Mouse (Mus musculus) limb, embryonic 12.5 days (tissue): ENCODE results near the gene Fam19a3. TPM values are rescaled to one million over a fixed set of nuclear protein-coding genes. Genes with fewer than 3 reads are reported as not detected.
"Not testable (repeated sequence)": the region's sequence is repeated elsewhere in the genome, so short reads cannot be mapped to it uniquely, and the experiment has no call there.

Source experiments
- ATAC-seq: fragments of 200-750 bp; cut with Nextera tagmentation; 2 replicates; pipeline ENCODE4 v1.8.0; 2017; ENCODE audit warnings: low read depth, moderate TSS enrichment; ENCODE audit not compliant: insufficient number of reproducible peaks, insufficient read depth, low FRiP score, low TSS enrichment
- H3K27ac ChIP-seq: fragments of 300-500 bp; sonication (generic); 2 replicates; pipeline ENCODE4 v1.5.1; 2016; ENCODE audit warnings: mild to moderate bottlenecking, moderate library complexity
- H3K27me3 ChIP-seq: fragments of 300-500 bp; sonication (generic); 2 replicates; pipeline ENCODE4 v1.6.1; 2016; ENCODE audit warnings: mild to moderate bottlenecking, moderate library complexity
- H3K36me3 ChIP-seq: fragments of 300-500 bp; sonication (generic); 2 replicates; pipeline ENCODE4 v1.6.1; 2016; ENCODE audit warnings: mild to moderate bottlenecking, moderate library complexity
- H3K4me1 ChIP-seq: fragments of 300-500 bp; sonication (generic); replicated peaks from 2 replicates; pipeline ENCODE4 v1.6.1; 2016
- H3K4me2 ChIP-seq: fragments of 300-500 bp; sonication (generic); 2 replicates; pipeline ENCODE4 v1.6.1; 2016; ENCODE audit warnings: mild to moderate bottlenecking, moderate library complexity
- H3K4me3 ChIP-seq: fragments of 300-500 bp; sonication (generic); replicated peaks from 2 replicates; pipeline ENCODE4 v1.5.1; 2016; ENCODE audit warnings: mild to moderate bottlenecking
- H3K9ac ChIP-seq: fragments of 300-500 bp; sonication (generic); replicated peaks from 2 replicates; pipeline ENCODE4 v1.6.1; 2016; ENCODE audit warnings: mild to moderate bottlenecking, moderate library complexity
- H3K9me3 ChIP-seq: fragments of 300-500 bp; sonication (generic); 2 replicates; pipeline ENCODE4 v1.6.1; 2016; ENCODE audit warnings: mild to moderate bottlenecking, moderate library complexity
- WGBS: fragments of 180-500 bp; shearing (Covaris S2); methylation state at CpG from one replicate; pipeline ENCODE4 v1.1.7; 2016; 5-methylcytosine and 5-hydroxymethylcytosine counted together
- polyA plus RNA-seq: library from polyadenylated mRNA; unstranded; fragments of >200 nt; fragmentation: Nextera tagmentation; extraction: Ambion mirVana; gene quantifications from 2 replicates; pipeline ENCODE4 v1.2.1, GENCODE M21; 2016

Fam19a3 gene
- polyA plus RNA-seq, 1 experiment from 2014 or later = 0.85 TPM

DNA sequence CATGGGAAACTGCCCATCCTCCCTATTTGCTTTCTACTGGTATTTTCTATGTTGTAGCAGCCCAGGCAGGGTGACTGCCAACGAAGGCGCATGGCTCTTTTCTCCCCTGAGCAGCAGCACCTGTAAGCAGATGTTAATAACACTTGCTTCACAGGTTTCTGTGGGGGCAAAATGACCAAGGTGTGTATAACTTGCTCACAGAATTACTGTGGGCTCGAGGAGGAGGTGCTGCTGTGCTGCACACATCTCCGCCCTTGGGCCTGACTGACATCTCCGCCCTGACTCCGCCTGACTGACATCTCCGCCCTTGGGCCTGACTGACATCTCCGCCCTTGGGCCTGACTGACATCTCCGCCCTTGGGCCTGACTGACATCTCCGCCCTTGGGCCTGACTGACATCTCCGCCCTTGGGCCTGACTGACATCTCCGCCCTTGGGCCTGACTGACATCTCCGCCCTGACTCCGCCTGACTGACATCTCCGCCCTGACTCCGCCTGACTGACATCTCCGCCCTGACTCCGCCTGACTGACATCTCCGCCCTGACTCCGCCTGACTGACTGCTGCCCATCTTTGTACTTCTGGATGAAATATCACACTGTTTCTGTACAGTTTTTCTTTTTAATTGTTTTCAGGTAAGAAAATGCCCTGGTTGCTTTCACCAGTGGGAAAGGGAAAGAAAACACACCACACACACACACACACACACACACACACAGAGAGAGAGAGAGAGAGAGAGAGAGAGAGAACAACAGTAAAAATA lies 19.4 kb downstream of the Fam19a3 start:
- not testable (repeated sequence) for H3K36me3 ChIP-seq, H3K4me1 ChIP-seq, H3K9ac ChIP-seq, H3K9me3 ChIP-seq, H3K4me2 ChIP-seq, H3K27ac ChIP-seq, H3K4me3 ChIP-seq, ATAC-seq
- 29% methylated on average over 20 of the region's 20 CpGs for WGBS
- H3K27me3 ChIP-seq = peaks cover 15% of the 10 kb centered on the region; the same call in 1 of the 2 replicates

DNA sequence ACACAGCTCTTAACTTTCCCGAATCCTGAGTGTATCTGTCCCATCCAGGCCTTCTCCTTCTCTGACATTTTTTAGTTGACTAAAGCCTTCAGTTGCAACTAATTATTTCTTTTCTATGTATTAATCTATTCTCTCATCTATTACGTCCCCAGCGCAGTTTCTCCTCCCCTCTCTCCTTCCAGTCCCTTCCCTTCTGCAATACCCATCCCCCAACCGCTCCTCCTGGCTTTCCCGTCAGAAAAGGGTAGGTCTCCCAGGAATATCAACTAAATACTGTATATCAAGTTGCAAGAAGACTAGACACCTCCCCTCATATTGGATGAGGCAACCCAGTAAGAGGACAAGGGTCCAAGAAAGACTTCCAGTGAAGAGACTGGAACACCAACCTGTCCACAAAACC lies 22.8 kb downstream of the Fam19a3 start:
- peaks cover 2% of the 10 kb centered on the region; the same call in 1 of the 2 replicates for H3K4me1 ChIP-seq
- no peak overlapping the region for H3K27ac ChIP-seq
- no peaks in the 10 kb centered on the region for H3K36me3 ChIP-seq
- peak overlapping the region; percentile 67 for H3K4me2 ChIP-seq
- H3K9ac ChIP-seq = peak overlapping the region; percentile 54
- peak overlapping the region; percentile 38 for H3K4me3 ChIP-seq
- ATAC-seq = no peak
- peaks cover 19% of the 10 kb centered on the region; the same call in 1 of the 2 replicates for H3K27me3 ChIP-seq
- H3K9me3 ChIP-seq = no peaks in the 10 kb centered on the region
- WGBS = 15% methylated on average over 5 of the region's 5 CpGs

DNA sequence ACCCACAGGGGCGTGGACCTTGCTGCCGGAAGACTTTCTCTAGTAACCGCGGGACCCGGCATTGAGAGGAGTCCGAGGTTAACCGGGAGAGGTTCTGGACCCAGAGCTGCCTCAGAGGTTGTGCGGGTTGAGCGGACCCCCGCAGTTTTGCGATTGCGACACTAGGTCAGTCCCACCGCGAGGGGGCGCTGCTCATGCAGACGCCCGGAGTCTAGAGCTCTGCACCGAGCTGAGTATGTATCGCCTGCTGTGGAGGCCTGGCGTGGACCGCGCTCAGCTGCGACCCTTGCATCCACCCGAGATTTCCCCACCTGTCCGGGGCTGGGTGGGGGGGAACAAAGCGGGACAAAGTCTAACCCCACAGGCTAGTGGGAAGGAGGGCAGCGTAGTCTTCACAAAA lies 23.2 kb downstream of the Fam19a3 start:
- no peaks in the 10 kb centered on the region for H3K9me3 ChIP-seq
- H3K4me3 ChIP-seq = peak overlapping the region; percentile 38
- H3K27me3 ChIP-seq = peaks cover 18% of the 10 kb centered on the region; the same call in 1 of the 2 replicates
- H3K36me3 ChIP-seq = no peaks in the 10 kb centered on the region
- peaks cover 2% of the 10 kb centered on the region; the same call in 1 of the 2 replicates for H3K4me1 ChIP-seq
- peak overlapping the region; percentile 67 for H3K4me2 ChIP-seq
- ATAC-seq = peak; percentile 89
- peak overlapping the region; percentile 54 for H3K9ac ChIP-seq
- 4% methylated on average over 27 of the region's 27 CpGs for WGBS
- no peak overlapping the region for H3K27ac ChIP-seq

DNA sequence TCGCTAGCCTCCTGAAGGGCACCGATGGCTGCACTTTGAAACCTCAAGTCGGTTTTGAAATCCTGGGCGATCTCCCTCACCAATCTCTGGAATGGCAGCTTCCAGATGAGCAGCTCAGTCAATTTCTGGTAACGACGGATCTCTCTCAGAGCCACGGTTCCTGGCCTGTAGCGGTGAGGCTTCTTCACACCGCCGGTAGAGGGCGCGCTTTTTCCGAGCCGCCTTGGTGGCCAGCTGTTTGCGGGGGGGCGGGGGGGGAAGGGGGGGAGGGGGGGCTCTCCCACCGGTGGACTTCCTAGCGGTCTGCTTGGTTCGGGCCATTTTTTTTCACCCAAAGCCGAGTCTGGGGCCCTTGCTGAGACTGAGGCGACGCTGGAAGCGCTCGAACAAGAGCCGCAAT lies 28.8 kb downstream of the Fam19a3 start:
- ATAC-seq, H3K9me3 ChIP-seq, H3K27ac ChIP-seq, H3K36me3 ChIP-seq, H3K4me1 ChIP-seq, H3K9ac ChIP-seq: not testable (repeated sequence)
- H3K4me2 ChIP-seq = peak overlapping the region; percentile 48
- WGBS = 19% methylated on average over 20 of the region's 25 CpGs
- H3K4me3 ChIP-seq = peak overlapping the region; percentile 19
- peaks cover 12% of the 10 kb centered on the region; the same call in 1 of the 2 replicates for H3K27me3 ChIP-seq

DNA sequence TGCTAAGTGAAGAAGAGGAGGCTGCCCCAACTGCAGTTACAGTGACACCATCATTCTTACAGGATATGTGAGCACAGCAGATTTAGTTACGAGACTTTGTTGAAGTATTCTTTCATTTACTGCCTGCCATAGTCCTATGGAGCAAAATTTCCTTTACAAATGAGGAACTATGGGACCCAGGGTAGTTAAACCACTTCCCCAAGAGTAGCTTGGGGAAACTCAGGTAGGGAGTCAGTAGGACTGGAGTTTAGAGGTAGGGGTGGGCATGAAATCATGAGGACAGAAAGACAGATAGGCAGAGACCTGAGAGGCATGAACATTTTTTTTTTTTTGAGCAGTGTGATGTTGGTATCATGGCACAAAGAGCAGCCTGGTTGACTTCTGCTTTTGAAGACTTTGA lies 37.8 kb downstream of the Fam19a3 start:
- peaks cover 3% of the 10 kb centered on the region; the same call in 1 of the 2 replicates for H3K9me3 ChIP-seq
- no peaks in the 10 kb centered on the region for H3K36me3 ChIP-seq
- no peak overlapping the region for H3K27ac ChIP-seq
- no peak overlapping the region for H3K9ac ChIP-seq
- H3K4me3 ChIP-seq = no peak overlapping the region
- no peak for ATAC-seq
- WGBS = 70% methylated on average over 1 of the region's 1 CpGs
- no peaks in the 10 kb centered on the region for H3K27me3 ChIP-seq
- no peaks in the 10 kb centered on the region for H3K4me1 ChIP-seq
- H3K4me2 ChIP-seq = no peak overlapping the region

DNA sequence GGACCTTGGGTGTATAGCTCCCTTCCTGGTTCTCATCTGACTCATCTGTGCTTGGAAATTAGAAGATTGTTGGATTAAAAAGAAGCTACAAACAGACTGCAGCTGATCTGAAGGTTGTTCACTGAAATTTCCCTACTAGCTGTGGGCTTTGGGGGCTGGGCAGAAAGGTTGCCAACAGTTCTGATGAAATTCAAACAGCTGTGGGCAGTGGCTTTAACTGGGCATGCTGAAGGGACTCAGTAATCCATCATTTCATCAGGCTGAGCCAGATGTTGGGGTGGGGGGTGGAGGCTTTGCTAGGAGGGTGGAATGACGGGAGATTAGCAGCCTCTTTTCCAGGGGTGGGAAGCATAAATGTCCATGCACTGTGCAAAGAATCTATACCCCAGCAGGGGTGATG lies 38.5 kb downstream of the Fam19a3 start:
- 37% methylated on average over 1 of the region's 1 CpGs for WGBS
- no peak for ATAC-seq
- no peak overlapping the region for H3K4me3 ChIP-seq
- no peak overlapping the region for H3K27ac ChIP-seq
- no peaks in the 10 kb centered on the region for H3K9me3 ChIP-seq
- no peak overlapping the region for H3K4me2 ChIP-seq
- H3K4me1 ChIP-seq = no peaks in the 10 kb centered on the region
- H3K9ac ChIP-seq = no peak overlapping the region
- H3K36me3 ChIP-seq = no peaks in the 10 kb centered on the region
- no peaks in the 10 kb centered on the region for H3K27me3 ChIP-seq

DNA sequence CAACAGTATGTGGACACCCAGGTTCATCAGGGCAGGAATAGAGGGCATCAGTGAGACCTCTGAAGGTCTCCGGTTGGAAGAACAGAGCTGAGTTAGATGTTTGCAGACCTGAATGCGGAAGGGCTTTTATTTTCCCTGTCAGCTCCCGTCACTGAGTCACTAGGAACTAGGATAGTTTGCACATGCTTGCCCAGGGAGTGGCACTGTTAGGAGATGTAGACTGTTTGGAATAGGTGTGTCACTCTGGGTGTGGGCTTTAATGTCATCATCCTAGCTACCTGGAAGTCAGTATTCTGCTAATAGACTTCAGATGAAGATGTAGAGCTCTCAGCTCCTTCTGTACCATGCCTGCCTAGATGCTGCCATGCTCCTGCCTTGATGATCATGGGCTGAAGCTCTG lies 39.7 kb downstream of the Fam19a3 start:
- Histone ChIP-seq H3K27me3 (no peaks in the 10 kb centered on the region), H3K4me2 (no peak overlapping the region), H3K27ac (no peak overlapping the region), H3K9me3 (no peaks in the 10 kb centered on the region), H3K4me3 (no peak overlapping the region), H3K36me3 (no peaks in the 10 kb centered on the region), H3K4me1 (no peaks in the 10 kb centered on the region), H3K9ac (no peak overlapping the region)
- ATAC-seq = no peak
- 90% methylated on average over 3 of the region's 3 CpGs for WGBS

DNA sequence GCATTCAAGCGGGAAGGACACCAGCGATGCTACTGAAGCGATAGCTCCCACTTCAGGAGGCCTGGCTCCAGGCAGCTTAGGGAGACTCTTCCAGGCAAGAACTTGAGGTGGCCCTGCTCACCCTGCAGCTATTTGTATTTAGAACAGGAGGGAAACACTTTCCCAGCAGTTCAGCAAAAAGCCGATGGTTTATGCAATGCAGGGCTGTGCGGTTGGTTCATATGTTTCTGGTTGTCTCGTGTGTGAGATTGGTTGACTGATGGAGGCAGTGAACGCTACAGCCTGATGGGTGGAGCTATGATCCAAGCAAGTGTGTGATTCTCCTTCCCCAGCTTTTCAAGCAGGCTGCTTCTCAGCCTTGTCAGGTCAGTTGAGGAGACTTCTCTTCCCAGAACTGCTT lies 47.0 kb downstream of the Fam19a3 start:
- H3K4me3 ChIP-seq = no peak overlapping the region
- H3K36me3 ChIP-seq = no peaks in the 10 kb centered on the region
- no peaks in the 10 kb centered on the region for H3K27me3 ChIP-seq
- H3K9me3 ChIP-seq = no peaks in the 10 kb centered on the region
- ATAC-seq = no peak
- H3K27ac ChIP-seq = no peak overlapping the region
- H3K4me2 ChIP-seq = no peak overlapping the region
- WGBS = 51% methylated on average over 7 of the region's 7 CpGs
- peaks cover 4% of the 10 kb centered on the region; the same call in 1 of the 2 replicates for H3K4me1 ChIP-seq
- no peak overlapping the region for H3K9ac ChIP-seq

DNA sequence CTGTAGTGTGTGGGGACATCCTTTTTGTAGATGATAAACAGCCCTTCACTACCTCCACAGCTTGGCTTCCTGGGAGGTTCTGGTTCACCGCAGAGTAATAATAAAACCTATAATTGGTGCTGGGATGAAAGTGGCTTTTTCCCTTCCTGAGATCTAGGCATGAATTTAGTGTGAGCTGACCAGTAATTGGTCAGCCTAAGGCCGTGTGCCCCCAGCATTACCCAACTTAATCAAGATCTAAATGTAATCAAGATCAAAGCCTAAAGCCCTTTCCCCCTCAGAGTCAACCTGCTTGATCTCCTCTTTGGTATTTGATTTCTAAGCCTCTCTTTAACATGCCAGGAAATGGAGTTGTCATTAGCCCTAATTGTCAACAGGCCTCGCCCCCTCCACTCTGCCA lies 48.7 kb downstream of the Fam19a3 start:
- Histone ChIP-seq H3K4me3 (no peak overlapping the region), H3K27ac (no peak overlapping the region), H3K9ac (no peak overlapping the region), H3K4me2 (no peak overlapping the region), H3K36me3 (no peaks in the 10 kb centered on the region), H3K27me3 (no peaks in the 10 kb centered on the region), H3K9me3 (no peaks in the 10 kb centered on the region), H3K4me1 (peaks cover 4% of the 10 kb centered on the region; the same call in 1 of the 2 replicates)
- ATAC-seq = no peak
- WGBS = 17% methylated on average over 3 of the region's 3 CpGs

DNA sequence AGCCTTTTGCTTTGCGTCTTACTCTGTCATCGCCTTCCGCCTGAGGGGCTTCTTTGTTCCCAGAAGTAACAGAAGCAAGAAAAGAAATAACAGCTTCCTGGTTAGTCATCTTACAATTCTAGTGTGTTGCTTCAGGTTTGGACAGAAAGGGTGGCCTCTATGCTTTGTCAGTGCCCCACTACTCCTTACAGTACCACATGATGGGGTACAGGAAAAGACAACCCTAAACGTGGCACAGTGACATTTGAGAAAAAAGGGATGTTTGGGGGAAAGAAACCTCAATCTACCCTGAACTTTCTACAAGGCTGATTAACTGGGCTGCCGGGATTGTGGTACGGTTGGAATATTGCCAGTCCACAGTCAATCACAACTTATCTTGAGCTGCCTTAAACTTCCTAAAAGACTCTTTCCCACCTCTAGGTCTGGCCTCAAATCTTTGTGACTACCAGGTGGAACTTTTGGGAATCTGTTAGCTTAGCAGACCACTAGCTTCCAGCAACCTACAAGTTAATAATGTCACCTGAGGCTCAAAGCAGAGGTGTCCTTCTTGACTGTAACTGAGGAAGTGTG lies 52.3 kb downstream of the Fam19a3 start:
- no peak overlapping the region for H3K27ac ChIP-seq
- no peaks in the 10 kb centered on the region for H3K36me3 ChIP-seq
- ATAC-seq = no peak
- H3K27me3 ChIP-seq = no peaks in the 10 kb centered on the region
- no peak overlapping the region for H3K4me3 ChIP-seq
- 0 out of 2 replicates have a peak, but pooled peaks cover under 1% of the 10 kb centered on the region for H3K4me1 ChIP-seq
- no peak overlapping the region for H3K9ac ChIP-seq
- H3K4me2 ChIP-seq = no peak overlapping the region
- 84% methylated on average over 6 of the region's 6 CpGs for WGBS
- no peaks in the 10 kb centered on the region for H3K9me3 ChIP-seq
